ENCODE assay signal across 8 mouse cellular contexts in genomic region chr1:43826628-43827001, GRCm38 (mm10). TPM values are rescaled to one million over a fixed set of nuclear protein-coding genes. Genes with fewer than 3 reads are reported as not detected.
A peak's percentile ranks its signal among the peaks of the same experiment; 100 is the strongest.
DNase-seq lines count a peak whose midpoint lies in the region; ATAC-seq and TF ChIP-seq lines count a peak whose summit lies in the region.

No protein-coding gene starts in this region.

- TF ChIP-seq CTCF in ES-Bruce4 (IDR thresholded peaks at IDR 0.05; ENCODE audit: low read depth, low read length), result no peak
- no peak for TF ChIP-seq CTCF in forebrain, postnatal 0 days (IDR thresholded peaks at IDR 0.05; ENCODE audit: low read depth)

- no peak overlapping the region for H3K27ac ChIP-seq in ES-Bruce4 (ENCODE audit: insufficient read depth, low read length)
- H3K27ac ChIP-seq in forebrain, postnatal 0 days (ENCODE audit: low read depth, low read length), result no peak overlapping the region

- no peaks in the 10 kb centered on the region for H3K27me3 ChIP-seq in ES-Bruce4 (ENCODE audit: control insufficient read depth, insufficient read depth, low read length, poor library complexity, severe bottlenecking)
- H3K27me3 ChIP-seq in forebrain, postnatal 0 days (ENCODE audit: insufficient read depth, low read length), result no peaks in the 10 kb centered on the region

- no peaks in the 10 kb centered on the region for H3K9me3 ChIP-seq in ES-Bruce4 (replicated peaks; ENCODE audit: control insufficient read depth, insufficient read depth, low read length, poor library complexity, severe bottlenecking)
- H3K9me3 ChIP-seq in forebrain, postnatal 0 days (ENCODE audit: low read length), result no peaks in the 10 kb centered on the region

- no peak for TF ChIP-seq EP300 in ES-Bruce4 (IDR thresholded peaks at IDR 0.05; ENCODE audit: insufficient read depth, low read depth, low read length)

- H3K4me1 ChIP-seq in ES-Bruce4 (ENCODE audit: control insufficient read depth, insufficient read depth, low read length), result no peaks in the 10 kb centered on the region
- H3K4me1 ChIP-seq in forebrain, postnatal 0 days (ENCODE audit: insufficient read depth), result peaks cover 10% of the 10 kb centered on the region

- no peaks in the 10 kb centered on the region for H3K36me3 ChIP-seq in ES-Bruce4 (ENCODE audit: control insufficient read depth, insufficient read depth, low read length, poor library complexity, severe bottlenecking)
- H3K36me3 ChIP-seq in forebrain, postnatal 0 days (ENCODE audit: insufficient read depth), result no peaks in the 10 kb centered on the region

- peak overlapping the region; percentile 77 for H3K4me3 ChIP-seq in ES-Bruce4 (ENCODE audit: low read depth, low read length)
- peak overlapping the region; percentile 70 for H3K4me3 ChIP-seq in forebrain, postnatal 0 days (ENCODE audit: low read depth, low read length)

- DNase-seq in heart, adult 11 months, result peak; percentile 80
- no peak for DNase-seq in heart, adult 9 months (ENCODE audit: low spot score in 2 of 2)
- DNase-seq in forebrain, postnatal 0 days, result peak; percentile 5
- peak; percentile 4 for DNase-seq in lung, postnatal 10 days
- DNase-seq in right cerebral cortex, adult 18-20 months, result no peak
- DNase-seq in frontal cortex, postnatal 10 days (ENCODE audit: low spot score in 2 of 2), result no peak
- DNase-seq in thymus, postnatal 10 days (ENCODE audit: low spot score in 2 of 2), result no peak

- peak overlapping the region; percentile 80 for H3K4me2 ChIP-seq in forebrain, postnatal 0 days (ENCODE audit: low read depth)

- peak overlapping the region; percentile 72 for H3K9ac ChIP-seq in ES-Bruce4 (ENCODE audit: low read depth, poor library complexity, severe bottlenecking)
- H3K9ac ChIP-seq in forebrain, postnatal 0 days, result peak overlapping the region; percentile 75

- 4% methylated on average over 3 of the region's 3 CpGs for WGBS in forebrain, postnatal 0 days

- no peak for ATAC-seq in forebrain, postnatal 0 days

- no peak for TF ChIP-seq POLR2A in ES-Bruce4 (IDR thresholded peaks at IDR 0.05; ENCODE audit: insufficient read depth, low read length)

RNA-seq across cellular contexts. Expression of gene Uxs1, which starts 1.0 kb away (rescaled TPM):
- polyA plus RNA-seq in ES-Bruce4 (2011; ENCODE audit: insufficient read depth, insufficient read length, low read depth, missing spikeins), result 23.9 and 24.4 TPM in 2 replicates
- 11.6 and 18.0 TPM in 2 replicates for total RNA-seq in forebrain, postnatal 0 days (2014; rRNA removed)
- 17.2 and 19.7 TPM in 2 replicates for polyA plus RNA-seq in forebrain, postnatal 0 days (2015; fragmentation: Nextera tagmentation; extraction: Ambion mirVana)

Comparison
In these comparisons a context has a peak if more than half of its experiments do, and no peak if none do; other contexts are left out.
1. DNase-seq: peak in heart, adult 11 months (single experiment), forebrain, postnatal 0 days (single experiment) and lung, postnatal 10 days (single experiment); none in heart, adult 9 months (0 of 2), right cerebral cortex, adult 18-20 months (single experiment), frontal cortex, postnatal 10 days (0 of 2) and thymus, postnatal 10 days (0 of 2).